Mouse (Mus musculus): ENCODE data around the gene Fam151a.
"Not testable (repeated sequence)": the region's sequence is repeated elsewhere in the genome, so short reads cannot be mapped to it uniquely, and the experiment has no call there.

Gene Fam151a

GRCm38 (mm10) chr4:106778116-106778788 lies 44.6 kb downstream of the Fam151a start:
- DNase-seq (ENCODE audit: low spot score) = peak; percentile 86

- DNase-seq (ENCODE audit: low spot score) = no peak
Observed at GRCm38 (mm10) chr4:106780045-106780444, 46.4 kb downstream of the Fam151a start.

GRCm38 (mm10) chr4:106783137-106783536 lies 49.4 kb downstream of the Fam151a start:
- DNase-seq (ENCODE audit: low spot score) = no peak

GRCm38 (mm10) chr4:106784806-106785205 lies 51.1 kb downstream of the Fam151a start:
- DNase-seq (ENCODE audit: low spot score) = no peak

GRCm38 (mm10) chr4:106785345-106785744 lies 51.7 kb downstream of the Fam151a start:
- no peak for DNase-seq (ENCODE audit: low spot score)

DNA sequence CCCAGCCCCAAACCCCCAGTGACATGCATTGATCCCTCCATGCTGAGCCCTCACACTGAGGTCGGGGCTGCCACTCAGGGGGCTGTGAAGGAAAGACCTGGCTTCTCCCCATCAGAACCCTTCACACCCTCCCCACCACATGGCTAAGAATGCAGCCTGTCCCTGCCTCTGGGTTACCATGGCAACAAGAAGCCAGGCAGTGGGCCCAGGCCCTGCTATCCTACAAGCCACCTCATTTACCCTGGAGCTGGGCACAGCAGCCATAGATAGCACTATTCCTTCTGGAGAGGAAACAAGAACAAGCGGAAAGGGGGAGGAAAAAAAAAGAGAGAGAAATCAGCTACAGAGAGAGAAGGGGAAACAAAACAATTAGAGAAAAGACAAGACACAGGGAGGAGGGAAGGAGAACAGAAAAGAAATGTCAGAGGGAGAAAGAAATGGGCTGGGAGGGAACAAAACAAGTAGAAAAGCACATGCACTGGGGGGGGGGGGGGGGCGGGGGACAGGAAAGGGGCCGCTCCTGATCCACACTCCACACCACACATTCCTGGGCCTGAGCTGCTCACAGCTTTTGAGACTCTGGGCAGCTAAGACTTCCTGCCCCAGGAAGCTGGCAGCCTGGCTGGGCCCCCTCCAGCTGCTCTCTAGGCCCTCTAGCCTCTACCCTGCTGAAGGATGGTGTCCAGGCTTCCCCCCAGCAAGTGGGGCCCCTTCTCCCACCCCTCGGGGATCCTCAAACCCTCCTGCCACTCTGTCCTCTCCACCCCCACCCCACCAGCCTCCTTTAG lies 52.3 kb downstream of the Fam151a start:
- DNase-seq (ENCODE audit: low spot score) = no peak

GRCm38 (mm10) chr4:106787830-106788229 lies 54.1 kb downstream of the Fam151a start:
- DNase-seq (ENCODE audit: low spot score) = no peak

DNA sequence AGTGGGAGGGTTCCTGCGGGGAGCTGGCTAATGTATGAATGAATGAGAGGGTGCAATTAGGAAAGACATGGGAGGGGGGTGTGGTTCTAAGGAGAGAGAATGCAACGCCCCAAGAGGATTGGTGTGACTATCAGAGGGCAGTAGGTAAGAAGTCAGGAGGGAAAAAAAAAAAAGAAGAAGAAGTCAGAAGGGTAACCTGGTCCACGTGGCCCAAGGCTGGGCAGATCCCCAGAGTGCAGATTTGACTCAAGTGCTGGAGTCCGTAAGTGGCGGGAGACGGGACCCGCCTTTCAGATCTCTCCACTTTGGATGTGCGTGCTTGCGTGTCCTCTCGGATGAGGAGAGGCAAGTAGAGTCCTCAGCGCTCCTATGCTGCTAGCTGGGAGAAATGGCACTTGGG lies 54.9 kb downstream of the Fam151a start:
- no peak for DNase-seq (ENCODE audit: low spot score)

DNA sequence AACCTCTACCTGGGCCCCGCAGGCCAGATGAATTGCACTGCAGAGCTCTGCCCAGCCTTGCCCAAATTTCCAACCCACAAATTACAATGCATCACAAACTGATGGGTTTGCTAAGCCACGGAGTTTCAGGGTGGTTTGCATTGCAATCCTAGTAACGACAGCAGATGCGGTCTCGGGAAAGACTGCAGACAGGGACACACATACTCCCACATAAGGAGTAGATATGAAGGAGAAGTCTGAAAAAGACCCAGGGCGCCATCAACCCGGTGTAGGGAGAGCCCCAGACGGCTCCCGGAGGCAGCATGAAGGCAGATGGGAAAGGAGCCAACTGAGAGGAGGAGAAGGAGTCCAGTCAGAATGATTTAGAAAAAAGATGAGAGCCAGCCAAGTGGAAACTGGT lies 56.0 kb downstream of the Fam151a start:
- no peak for DNase-seq (ENCODE audit: low spot score)

DNA sequence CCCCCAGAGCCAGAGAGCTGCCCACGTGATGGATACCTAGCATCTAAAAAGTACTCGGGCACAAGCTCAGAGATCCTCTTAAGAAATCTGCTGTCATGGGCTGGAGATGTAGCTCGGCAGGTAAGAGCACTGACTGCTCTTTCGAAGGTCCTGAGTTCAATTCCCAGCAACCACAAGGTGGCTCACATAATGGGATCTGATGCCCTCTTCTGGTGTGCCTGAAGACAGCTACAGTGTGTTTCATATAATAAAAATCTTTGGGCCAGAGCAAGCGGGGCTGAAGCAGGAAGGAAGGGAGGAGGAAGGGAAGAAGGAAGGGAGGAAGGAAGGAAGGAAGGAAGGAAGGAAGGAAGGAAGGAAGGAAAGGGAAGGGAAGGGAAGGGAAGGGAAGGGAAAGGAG lies 56.5 kb downstream of the Fam151a start:
- not testable (repeated sequence) for DNase-seq (ENCODE audit: low spot score)

GRCm38 (mm10) chr4:106790938-106791337 lies 57.2 kb downstream of the Fam151a start:
- DNase-seq (ENCODE audit: low spot score) = no peak

DNA sequence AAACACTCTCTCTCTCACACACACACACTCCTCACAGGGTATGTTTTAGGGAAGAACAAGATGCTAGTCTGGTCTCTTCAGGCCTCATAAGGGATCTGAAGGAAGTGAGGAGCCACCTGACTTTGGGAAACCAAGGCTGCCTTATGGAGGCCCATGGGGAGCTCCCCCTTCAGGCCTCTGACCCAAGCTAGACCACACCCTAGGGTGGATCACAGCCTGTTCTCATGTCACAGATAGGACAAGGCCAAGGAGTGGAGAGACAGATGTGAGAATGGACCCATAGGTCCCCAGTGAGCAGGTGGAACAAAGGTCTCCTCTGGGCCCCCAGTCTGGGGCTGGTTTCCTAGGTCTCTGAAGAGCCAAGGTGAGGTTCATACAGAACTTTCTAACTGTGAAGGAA lies 58.6 kb downstream of the Fam151a start:
- DNase-seq (ENCODE audit: low spot score) = no peak

GRCm38 (mm10) chr4:106793826-106794225 lies 60.1 kb downstream of the Fam151a start:
- not testable (repeated sequence) for DNase-seq (ENCODE audit: low spot score)

DNA sequence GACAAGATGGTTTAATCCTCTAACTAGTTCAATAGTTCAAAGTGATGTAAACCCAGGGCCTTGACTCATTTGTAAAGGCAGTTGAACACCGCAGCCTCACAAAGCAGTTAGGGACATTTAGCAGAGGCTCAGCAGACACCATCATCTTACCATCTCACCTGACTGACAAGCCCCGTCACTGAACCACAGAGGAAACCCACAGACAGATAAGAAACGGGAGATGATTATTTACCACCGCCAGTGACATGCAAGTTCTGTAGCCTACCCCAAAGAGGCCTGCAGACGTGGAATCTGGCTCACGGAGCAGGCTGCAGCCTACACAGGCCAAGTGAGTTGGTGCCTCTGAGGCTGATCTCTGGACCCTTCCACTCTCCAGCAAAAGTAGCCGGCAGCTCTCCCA lies 60.6 kb downstream of the Fam151a start:
- DNase-seq (ENCODE audit: low spot score) = peak; percentile 74

DNA sequence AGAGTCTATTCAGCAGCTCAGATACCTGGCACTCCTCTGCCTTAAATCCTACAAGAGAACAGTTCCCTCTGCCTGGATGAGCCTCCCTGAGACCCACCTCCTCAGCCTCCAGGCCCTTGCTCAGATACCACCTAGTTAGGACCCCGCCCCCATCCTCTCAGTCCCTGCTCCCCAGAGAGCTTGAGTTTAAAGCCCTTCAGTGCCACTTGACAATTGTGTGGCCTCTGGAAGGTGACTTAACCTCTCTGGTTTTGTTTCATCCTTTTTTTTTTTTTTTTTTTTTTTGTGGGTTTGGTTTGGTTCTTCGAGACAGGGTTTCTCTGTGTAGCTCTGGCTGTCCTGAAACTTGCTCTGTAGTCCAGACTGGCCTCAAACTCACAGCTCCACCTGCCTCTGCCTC lies 61.6 kb downstream of the Fam151a start:
- DNase-seq (ENCODE audit: low spot score) = no peak
